25 mouse cellular contexts compared by ENCODE assay signal in the genomic region with DNA sequence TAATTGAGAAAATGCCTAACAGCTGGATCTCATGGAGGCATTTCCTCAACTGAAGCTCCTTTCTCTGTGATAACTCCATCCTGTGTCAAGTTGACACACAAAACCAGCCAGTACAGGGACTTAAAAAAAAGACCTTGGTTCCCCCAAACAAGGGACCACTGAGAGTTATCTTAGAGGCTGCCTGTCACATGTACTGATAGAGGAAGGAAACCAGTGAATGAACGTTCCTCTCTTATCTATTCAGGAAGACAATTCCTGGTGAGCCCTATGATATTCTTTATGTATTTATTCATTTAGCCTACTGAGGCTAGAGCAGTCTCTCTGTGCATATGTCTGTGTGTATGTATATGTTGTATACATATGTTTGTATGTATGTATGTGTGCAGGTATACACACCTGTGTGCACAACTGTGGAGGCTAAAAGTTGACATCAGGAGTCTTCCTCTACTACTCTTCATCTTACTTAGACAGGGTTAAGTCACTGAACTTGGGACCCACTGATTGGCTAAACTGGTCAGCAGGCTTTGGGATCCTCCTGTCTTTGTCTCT. TPM values are rescaled to one million over a fixed set of nuclear protein-coding genes. Genes with fewer than 3 reads are reported as not detected.
A peak's percentile ranks its signal among the peaks of the same experiment; 100 is the strongest.
DNase-seq lines count a peak whose midpoint lies in the region; ATAC-seq and TF ChIP-seq lines count a peak whose summit lies in the region.
"Had no signal": no experiment of that assay in that cellular context is flagged by ENCODE, and none has a peak within 500 bp of the region (broad histone marks: within the 10 kb centered on the region; RNA-seq: fewer than 3 reads in every experiment).

No protein-coding gene starts in this region.

- H3K27me3 ChIP-seq in G1E (ENCODE audit: insufficient read depth, low read length) = no peaks in the 10 kb centered on the region
- H3K27me3 ChIP-seq in liver, embryonic 14.5 days (ENCODE audit: control insufficient read depth, insufficient read depth, low read length) = no peaks in the 10 kb centered on the region
- H3K27me3 ChIP-seq: embryonic facial prominence, embryonic 15.5 days; forebrain, embryonic 12.5 days; hindbrain, embryonic 12.5 days; intestine, embryonic 15.5 days had no signal

- H3K9ac ChIP-seq in liver, embryonic 14.5 days (replicated peaks) = no peak overlapping the region
- H3K9ac ChIP-seq: embryonic facial prominence, embryonic 15.5 days; forebrain, embryonic 12.5 days; hindbrain, embryonic 12.5 days; intestine, embryonic 15.5 days had no signal

- peak; percentile 90 for ATAC-seq in G1E (ENCODE audit: extremely low read depth, insufficient number of reproducible peaks, low FRiP score, poor library complexity, severe bottlenecking)
- peak; percentile 57; the same call in 1 of the 2 replicates for ATAC-seq in liver, embryonic 14.5 days (ENCODE audit: insufficient read depth)
- ATAC-seq in megakaryocyte progenitor cell, adult 5-6 weeks (replicated peaks; ENCODE audit: poor library complexity) = peak; percentile 60
- ATAC-seq in inflammation-experienced regulatory T-cells, adult 6 months = no peak
- ATAC-seq: CD4-positive, CD25-positive, alpha-beta regulatory T cell, adult 4 months; forebrain, embryonic 16.5 days; hindbrain, postnatal 0 days; intestine, embryonic 15.5 days had no signal

- peaks cover 69% of the 10 kb centered on the region for H3K4me1 ChIP-seq in G1E (ENCODE audit: insufficient read depth, low read depth, low read length)
- H3K4me1 ChIP-seq in liver, embryonic 14.5 days (replicated peaks; ENCODE audit: control insufficient read depth in 2 of 2, insufficient read depth in 2 of 2, low read length in 1 of 2) = peaks cover 0 to 2% of the 10 kb centered on the region in 2 experiments; a peak in 2 of 4 replicates
- H3K4me1 ChIP-seq: embryonic facial prominence, embryonic 15.5 days; forebrain, embryonic 12.5 days; heart, embryonic 10.5 days; hindbrain, embryonic 12.5 days; intestine, embryonic 15.5 days had no signal

- TF ChIP-seq CTCF in G1E (IDR thresholded peaks at IDR 0.05; ENCODE audit: low read depth, low read length) = no peak
- no peak for TF ChIP-seq CTCF in liver, embryonic 14.5 days (IDR thresholded peaks at IDR 0.05; ENCODE audit: low read depth)

- no peak overlapping the region for H3K4me3 ChIP-seq in G1E (ENCODE audit: low read depth, low read length)
- H3K4me3 ChIP-seq in liver, embryonic 14.5 days (ENCODE audit: insufficient read depth in 1 of 2, low read depth in 2 of 2, low read length in 2 of 2) = no peak overlapping the region
- H3K4me3 ChIP-seq: embryonic facial prominence, embryonic 15.5 days; erythroblast, embryonic 14.5 days; forebrain, embryonic 12.5 days; heart, embryonic 10.5 days; hindbrain, embryonic 12.5 days; intestine, embryonic 15.5 days had no signal

- no peak for DNase-seq in G1E (ENCODE audit: low spot score)
- peak; percentile 83 for DNase-seq in MEL-GATA-1-ER (ENCODE audit: extremely low read depth, low read depth)
- DNase-seq in liver, embryonic 14.5 days (ENCODE audit: low read depth in 3 of 3, low spot score in 3 of 3) = no peak
- no peak for DNase-seq in adrenal gland, postnatal 25 days
- DNase-seq in thymus, postnatal 10 days (ENCODE audit: low spot score in 2 of 2) = no peak
- DNase-seq: adrenal gland, adult 2 months; adrenal gland, postnatal 36 days; cerebellum, adult 11 months; cerebellum, adult 8-10 months; cerebellum, postnatal 36 days; gastrocnemius, postnatal 10 days; heart, adult 18-20 months; heart, postnatal 10 days; heart, postnatal 4 days had no signal

- WGBS in liver, embryonic 14.5 days (ENCODE audit: insufficient replicate concordance) = 11% methylated on average over 1 of the region's 1 CpGs

- no peaks in the 10 kb centered on the region for H3K9me3 ChIP-seq in G1E (replicated peaks)
- H3K9me3 ChIP-seq in liver, embryonic 14.5 days (ENCODE audit: control insufficient read depth, low read length) = no peaks in the 10 kb centered on the region
- H3K9me3 ChIP-seq: embryonic facial prominence, embryonic 15.5 days; forebrain, embryonic 12.5 days; heart, embryonic 10.5 days; hindbrain, embryonic 12.5 days; intestine, embryonic 15.5 days had no signal

- TF ChIP-seq EP300 in liver, embryonic 14.5 days (IDR thresholded peaks at IDR 0.05; ENCODE audit: low read depth) = no peak

- H3K36me3 ChIP-seq in G1E (replicated peaks) = no peaks in the 10 kb centered on the region
- H3K36me3 ChIP-seq in liver, embryonic 14.5 days (replicated peaks; ENCODE audit: control insufficient read depth, insufficient read depth, low read depth) = no peaks in the 10 kb centered on the region
- H3K36me3 ChIP-seq: embryonic facial prominence, embryonic 15.5 days; forebrain, embryonic 12.5 days; heart, embryonic 10.5 days; hindbrain, embryonic 12.5 days; intestine, embryonic 15.5 days had no signal

- H3K27ac ChIP-seq in liver, embryonic 14.5 days = no peak overlapping the region
- H3K27ac ChIP-seq: embryonic facial prominence, embryonic 15.5 days; forebrain, embryonic 12.5 days; heart, embryonic 10.5 days; hindbrain, embryonic 12.5 days; hindbrain, postnatal 0 days; intestine, embryonic 15.5 days had no signal

- no peak overlapping the region for H3K4me2 ChIP-seq in liver, embryonic 14.5 days (ENCODE audit: low read depth)
- H3K4me2 ChIP-seq: embryonic facial prominence, embryonic 15.5 days; forebrain, embryonic 12.5 days; hindbrain, embryonic 12.5 days; intestine, embryonic 15.5 days had no signal

RNA-seq across cellular contexts. Expression of gene Osbpl8, which starts 39.7 kb away (rescaled TPM):
- total RNA-seq in G1E (2014; fragmentation: Nextera tagmentation) = 69.9 and 70.9 TPM in 2 replicates
- total RNA-seq in G1E (2017) = 449 and 517 TPM in 2 replicates
- 7.2 and 8.4 TPM in 2 replicates for polyA plus RNA-seq in G1E (2012)
- 4.8 and 6.3 TPM in 2 replicates for polyA plus RNA-seq in liver, embryonic 14.5 days (2012; rRNA removed)
- polyA plus RNA-seq in liver, embryonic 14.5 days (2014; fragmentation: Nextera tagmentation; extraction: Ambion mirVana) = 7.2 and 7.7 TPM in 2 replicates
- 73.2 and 80.2 TPM in 2 replicates for total RNA-seq in megakaryocyte progenitor cell, adult 5-6 weeks (2015)
- 90.9 and 125 TPM in 2 replicates for total RNA-seq in megakaryocyte progenitor cell, adult 5-6 weeks (2017)
- polyA plus RNA-seq in inflammation-experienced regulatory T-cells, adult 6 months (2017; shearing (Covaris generic)) = 10 to 100 TPM; 13.7 to 16.3 (median 15.3) TPM
- 24.6 and 30.1 TPM in 2 replicates for total RNA-seq in adrenal gland, postnatal 25 days (2021)
